Mouse (Mus musculus) mesoderm, embryonic 11.5 days (tissue): ENCODE data around the gene Samd8.

ENCODE experiments used
- DNase-seq: peaks from one replicate; pipeline ENCODE4 v3.0.0-alpha.2; 2012; ENCODE audit warnings: low read depth, low spot score

Samd8 gene

DNA sequence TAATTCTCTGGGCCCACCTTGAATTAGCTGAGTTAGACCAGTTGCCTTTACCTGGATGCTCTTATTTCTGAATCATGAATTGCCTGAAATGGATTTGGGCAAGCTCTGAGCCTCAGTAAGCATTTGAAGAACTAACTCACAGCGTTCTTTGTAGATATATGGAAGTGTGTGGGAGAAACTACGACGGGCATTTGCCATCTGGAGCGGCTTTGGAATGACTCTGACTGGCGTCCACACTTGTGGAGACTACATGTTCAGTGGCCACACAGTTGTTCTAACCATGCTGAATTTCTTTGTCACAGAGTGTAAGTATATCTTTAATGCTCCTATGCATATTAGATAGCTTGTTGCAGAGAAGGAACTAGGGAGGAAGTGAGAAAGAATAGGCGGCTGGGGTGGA is 41.9 kb downstream of the Samd8 start:
- DNase-seq, result no peak

GRCm38 (mm10) chr14:21800641-21801040 is 50.3 kb downstream of the Samd8 start:
- DNase-seq, result no peak

GRCm38 (mm10) chr14:21801624-21802023 is 51.3 kb downstream of the Samd8 start:
- no peak for DNase-seq

- DNase-seq, result no peak
Measured at GRCm38 (mm10) chr14:21802543-21803206, 52.3 kb downstream of the Samd8 start.

DNA sequence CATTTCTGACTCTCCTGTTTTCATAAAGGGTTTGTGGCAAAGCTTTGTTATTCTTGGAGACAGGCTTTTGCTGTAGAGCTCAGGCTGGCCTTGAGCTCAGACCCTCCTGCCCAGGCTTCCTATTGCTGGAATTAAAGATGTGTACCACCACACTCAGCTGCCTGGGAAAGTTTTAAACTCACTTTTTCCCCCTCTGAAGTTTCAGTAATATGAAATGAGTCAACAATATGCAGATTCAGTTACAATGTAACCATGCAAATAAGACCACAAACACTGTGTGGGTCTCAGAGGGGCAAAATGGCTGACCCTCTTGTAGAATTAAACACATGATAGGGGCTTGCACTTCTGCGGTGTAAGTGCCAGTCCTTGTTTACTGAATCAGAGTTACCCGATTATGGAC is 55.9 kb downstream of the Samd8 start:
- DNase-seq, result no peak

DNA sequence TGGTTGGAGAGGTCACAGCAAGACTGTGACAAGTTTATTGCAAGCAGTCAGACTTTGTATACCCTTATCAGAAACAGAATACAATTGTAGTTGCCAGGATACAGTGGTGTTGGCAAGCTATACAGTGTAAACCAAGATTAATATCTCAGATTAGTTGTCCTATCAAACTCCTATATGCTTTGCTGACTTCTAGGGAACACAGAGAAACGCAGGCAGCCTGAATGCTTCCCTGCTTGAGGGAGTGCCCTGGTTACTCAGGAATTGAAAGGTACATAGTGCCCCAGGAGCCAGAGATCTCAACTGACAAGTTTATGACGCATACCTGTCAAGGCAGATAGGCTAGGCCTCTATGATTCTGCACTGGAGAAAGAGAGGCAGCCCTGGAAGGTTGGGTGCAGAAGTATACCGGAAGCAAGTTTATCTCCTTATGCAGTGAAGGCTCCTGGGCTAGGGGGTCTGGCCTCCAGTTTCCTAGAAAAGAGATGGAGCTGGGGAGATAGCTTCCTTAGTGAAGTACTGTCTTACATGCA is 56.4 kb downstream of the Samd8 start:
- no peak for DNase-seq

GRCm38 (mm10) chr14:21808208-21808922 is 58.0 kb downstream of the Samd8 start:
- no peak for DNase-seq

GRCm38 (mm10) chr14:21809418-21809817 is 59.1 kb downstream of the Samd8 start:
- no peak for DNase-seq

DNA sequence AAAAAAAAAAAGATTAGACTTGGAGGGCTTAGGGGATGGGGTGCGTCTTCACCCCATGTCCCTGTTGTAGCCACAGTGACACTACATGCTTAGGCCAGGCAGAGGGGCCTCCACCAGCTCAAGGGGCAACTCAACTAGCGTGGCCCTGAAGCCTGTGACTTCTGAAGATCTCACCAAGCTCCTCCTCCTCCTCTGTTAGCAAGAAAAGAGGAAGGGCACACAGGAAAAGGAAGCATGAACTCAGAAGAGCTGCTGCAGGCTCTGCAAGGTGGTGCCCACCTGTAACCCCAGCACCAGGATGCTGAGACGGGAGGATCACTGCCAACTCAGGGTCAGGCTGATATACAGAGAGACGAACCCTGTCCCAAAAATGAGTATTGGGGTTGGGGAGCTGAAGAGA is 61.0 kb downstream of the Samd8 start:
- no peak for DNase-seq

DNA sequence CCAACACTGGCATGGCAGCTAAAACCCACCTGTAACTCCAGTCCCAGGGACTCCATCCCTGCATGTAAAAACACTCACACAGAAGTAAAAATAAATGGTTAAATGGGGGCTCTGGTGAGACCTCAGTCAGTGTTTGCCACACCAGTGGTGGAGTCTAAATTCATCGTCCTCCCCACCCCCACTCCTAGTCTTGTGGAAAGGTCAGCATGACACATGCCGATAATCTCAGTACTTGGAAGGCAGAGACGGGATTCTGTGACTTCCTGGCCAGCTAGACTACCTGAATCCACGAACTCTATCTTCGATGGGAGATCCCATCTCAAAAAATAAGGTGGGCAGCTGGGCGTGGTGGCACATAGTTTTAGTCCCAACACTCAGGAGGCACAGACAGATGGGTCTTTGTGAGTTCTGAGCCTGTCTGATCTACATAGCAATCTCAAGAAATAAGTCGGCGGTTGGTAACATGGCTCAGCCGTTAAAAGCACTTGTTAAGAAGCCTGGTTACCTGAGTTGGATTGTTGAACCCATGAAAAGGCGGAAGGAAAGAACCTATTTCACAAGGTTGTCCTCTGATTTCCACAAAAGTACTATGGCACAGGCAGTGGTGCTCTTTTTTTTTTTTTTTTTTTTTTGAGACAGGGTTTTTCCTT is 61.5 kb downstream of the Samd8 start:
- DNase-seq, result no peak

GRCm38 (mm10) chr14:21812590-21813162 is 62.3 kb downstream of the Samd8 start:
- peak; percentile 68 for DNase-seq

DNA sequence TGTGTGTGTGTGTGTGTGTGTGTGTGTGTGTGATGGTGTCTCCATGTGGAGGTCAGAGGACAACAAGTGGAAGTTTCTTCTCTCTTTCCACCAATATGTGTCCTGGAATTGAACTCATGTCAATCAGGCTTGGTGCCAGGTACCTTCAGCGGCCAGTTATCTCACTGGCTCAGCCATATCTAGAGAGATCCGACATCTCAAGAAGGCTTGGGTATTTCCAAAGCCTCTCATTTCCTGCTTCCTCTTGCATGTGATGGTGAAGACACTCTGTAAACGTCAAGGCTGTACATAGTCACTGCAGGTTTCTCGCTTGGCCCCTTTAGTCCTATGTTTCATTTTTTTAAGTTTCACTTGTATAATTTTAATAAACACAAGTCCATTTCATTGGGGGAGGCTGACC is 62.9 kb downstream of the Samd8 start:
- no peak for DNase-seq

GRCm38 (mm10) chr14:21813847-21814246 is 63.5 kb downstream of the Samd8 start:
- no peak for DNase-seq

- no peak for DNase-seq
Measured at GRCm38 (mm10) chr14:21814606-21815005, 64.3 kb downstream of the Samd8 start.

- no peak for DNase-seq
Measured at GRCm38 (mm10) chr14:21816255-21816654, 65.9 kb downstream of the Samd8 start.

- DNase-seq, result no peak
Measured at GRCm38 (mm10) chr14:21817453-21817852, 67.1 kb downstream of the Samd8 start.

GRCm38 (mm10) chr14:21820880-21821505 is 70.7 kb downstream of the Samd8 start:
- no peak for DNase-seq

GRCm38 (mm10) chr14:21822307-21822706 is 72.0 kb downstream of the Samd8 start:
- no peak for DNase-seq

DNA sequence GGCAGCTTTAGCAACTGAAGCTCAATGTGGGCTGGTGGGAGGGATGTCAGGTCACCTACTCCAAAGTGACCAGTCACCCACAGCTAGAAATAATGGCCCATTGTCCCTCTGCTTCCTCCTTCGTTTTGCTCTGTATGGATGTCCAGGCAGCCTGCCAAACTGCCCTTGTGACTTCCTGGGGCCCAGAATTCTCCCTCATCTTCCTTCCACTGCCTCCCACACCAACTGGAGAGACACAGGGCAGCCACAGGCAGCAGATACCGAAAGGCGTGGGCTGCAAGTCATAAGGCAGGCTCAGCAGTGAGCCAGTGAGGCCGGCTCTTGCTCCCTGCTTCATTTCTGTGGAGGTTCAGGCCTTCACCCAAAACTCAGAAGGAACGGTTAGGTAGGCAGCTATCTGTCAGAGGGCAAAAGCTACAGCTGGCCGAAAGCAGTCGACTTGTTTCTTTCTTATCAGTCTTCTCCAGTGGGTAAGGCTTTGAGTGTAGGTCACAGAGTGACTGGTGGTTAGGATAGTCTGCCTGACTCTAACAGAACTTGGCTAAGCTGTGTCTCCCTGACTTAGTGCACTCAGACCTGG is 72.6 kb downstream of the Samd8 start:
- peak; percentile 23 for DNase-seq

DNA sequence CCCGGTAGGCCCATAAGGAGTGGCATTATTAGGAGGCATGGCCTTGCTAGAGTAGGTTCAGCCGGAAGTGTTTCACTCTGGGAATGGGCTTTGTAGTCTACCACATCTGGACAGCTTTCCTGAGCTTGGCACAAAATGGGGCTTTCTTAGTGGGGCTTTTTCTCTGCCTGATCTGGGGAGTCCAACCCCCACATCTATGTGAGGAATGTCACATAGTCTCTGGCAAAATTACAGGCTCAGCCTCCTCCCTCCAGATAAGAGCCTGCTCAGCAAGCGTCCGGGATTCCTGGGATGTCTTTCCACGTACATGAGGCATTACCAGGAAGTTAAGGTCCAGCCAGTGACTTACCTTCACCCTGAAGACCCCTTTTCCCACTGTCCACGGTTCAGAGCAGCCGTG is 73.6 kb downstream of the Samd8 start:
- DNase-seq, result no peak

DNA sequence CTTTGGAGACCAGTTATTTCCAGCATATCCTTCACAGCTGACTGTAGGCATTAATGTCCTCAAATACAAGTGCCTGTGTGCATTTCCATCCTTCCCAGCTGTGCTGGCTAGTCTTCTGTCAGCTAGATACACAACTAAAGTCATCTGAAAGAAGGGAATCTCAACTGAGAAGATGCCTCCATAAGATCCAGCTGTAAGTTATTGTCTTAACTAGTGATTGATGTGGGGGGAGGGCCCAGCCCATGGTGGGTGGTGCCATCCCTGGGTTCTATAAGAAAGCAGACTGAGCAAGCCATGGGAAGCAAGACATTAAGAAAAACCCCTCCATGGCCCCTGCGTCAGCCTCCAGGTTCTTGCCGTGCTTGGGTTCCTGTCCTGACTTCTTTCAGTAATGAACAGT is 74.6 kb downstream of the Samd8 start, which contains the start of gene Vdac2:
TSS of gene Vdac2 (plus strand) at position 301 of the 400 bp plus-strand sequence.
- DNase-seq, result no peak
